Mouse (Mus musculus) stomach, postnatal 0 days (tissue): ENCODE measurements at regions not wholly inside any gene's neighbourhood (a gene's known extent, or its start where the extent isn't known, plus 50 kb on each side); places are given as distances from the start of the nearest gene placed in this dataset.

ENCODE experiments used
- ATAC-seq: fragments of 200-750 bp; cut with Nextera tagmentation; 2 replicates; pipeline ENCODE4 v1.8.0; 2017; ENCODE audit not compliant: low FRiP score, low TSS enrichment
- DNase-seq: peaks from one replicate; pipeline ENCODE4 v3.0.0-alpha.2; 2016; ENCODE audit warnings: low spot score
- H3K27ac ChIP-seq: fragments of 300-500 bp; sonication (generic); replicated peaks from 2 replicates; pipeline ENCODE4 v1.5.1; 2014; ENCODE audit warnings: mild to moderate bottlenecking, control low read depth
- H3K27me3 ChIP-seq: fragments of 300-500 bp; sonication (generic); 2 replicates; pipeline ENCODE4 v1.6.1; 2014; ENCODE audit warnings: low read length; ENCODE audit not compliant: control insufficient read depth, insufficient read depth
- H3K36me3 ChIP-seq: fragments of 300-500 bp; sonication (generic); 2 replicates; pipeline ENCODE4 v1.6.1; 2014; ENCODE audit warnings: low read length, mixed read lengths; ENCODE audit not compliant: control insufficient read depth, insufficient read depth
- H3K4me1 ChIP-seq: fragments of 300-500 bp; sonication (generic); replicated peaks from 2 replicates; pipeline ENCODE4 v1.6.1; 2014; ENCODE audit warnings: antibody characterized with exemption; ENCODE audit not compliant: control insufficient read depth, insufficient read depth
- H3K4me2 ChIP-seq: fragments of 300-500 bp; sonication (generic); replicated peaks from 2 replicates; pipeline ENCODE4 v1.6.1; 2014; ENCODE audit warnings: low read depth, mild to moderate bottlenecking, control low read depth, moderate library complexity
- H3K4me3 ChIP-seq: fragments of 300-500 bp; sonication (generic); 2 replicates; pipeline ENCODE4 v1.5.1; 2014; ENCODE audit warnings: low read depth, low read length, control low read depth
- H3K9ac ChIP-seq: fragments of 300-500 bp; sonication (generic); 2 replicates; pipeline ENCODE4 v1.6.1; 2014; ENCODE audit warnings: mild to moderate bottlenecking, low read length, control low read depth, mixed read lengths
- H3K9me3 ChIP-seq: fragments of 300-500 bp; sonication (generic); 2 replicates; pipeline ENCODE4 v1.6.1; 2016; ENCODE audit warnings: low read length; ENCODE audit not compliant: control insufficient read depth
- CTCF ChIP-seq: IDR thresholded peaks from 2 replicates; pipeline ENCODE4 v1.5.1; 2016; ENCODE audit warnings: antibody characterized with exemption, low read depth, mild to moderate bottlenecking, moderate library complexity
- EP300 ChIP-seq: optimal IDR thresholded peaks from 2 replicates; pipeline ENCODE3; 2016; ENCODE audit warnings: antibody characterized with exemption
- WGBS: fragments of 180-500 bp; shearing (Covaris S2); extraction: QIAGEN DNeasy Blood & Tissue Kit; methylation state at CpG from one replicate; pipeline ENCODE4 v1.1.7; 2014; 5-methylcytosine and 5-hydroxymethylcytosine counted together

- Histone ChIP-seq H3K9me3 (no peaks in the 10 kb centered on the region), H3K4me3 (no peak overlapping the region), H3K36me3 (no peaks in the 10 kb centered on the region), H3K4me1 (peaks cover 3% of the 10 kb centered on the region; the same call in 1 of the 2 replicates), H3K27me3 (no peaks in the 10 kb centered on the region), H3K27ac (no peak overlapping the region), H3K4me2 (no peak overlapping the region), H3K9ac (no peak overlapping the region)
- WGBS, result 77% methylated on average over 8 of the region's 8 CpGs
- ATAC-seq (peak; percentile 47; the same call in 1 of the 2 replicates), DNase-seq (peak; percentile 11)
- no peak for TF ChIP-seq CTCF
- no peak for TF ChIP-seq EP300
These were observed 94.6 kb upstream of the Slc25a26 start for GRCm38 (mm10) chr6:94405371-94406076.

- WGBS, result 52% methylated on average over 9 of the region's 9 CpGs
- H3K9ac ChIP-seq, result no peak overlapping the region
- ATAC-seq, result no peak
- no peak overlapping the region for H3K4me2 ChIP-seq
- no peaks in the 10 kb centered on the region for H3K9me3 ChIP-seq
- no peaks in the 10 kb centered on the region for H3K36me3 ChIP-seq
- peaks cover 3% of the 10 kb centered on the region; the same call in 1 of the 2 replicates for H3K4me1 ChIP-seq
- no peak for DNase-seq
- H3K27me3 ChIP-seq, result no peaks in the 10 kb centered on the region
- no peak overlapping the region for H3K4me3 ChIP-seq
- no peak overlapping the region for H3K27ac ChIP-seq
- TF ChIP-seq CTCF, result no peak
- no peak for TF ChIP-seq EP300
These were observed 98.3 kb upstream of the Slc25a26 start for GRCm38 (mm10) chr6:94401617-94402481.

GRCm38 (mm10) chr6:94401061-94401591 is 99.0 kb upstream of the Slc25a26 start:
- DNase-seq, result no peak
- ATAC-seq, result no peak
- 0 out of 2 replicates have a peak overlapping the region, but pooled peaks have one; percentile 23 for H3K4me2 ChIP-seq
- 28% methylated on average over 14 of the region's 14 CpGs for WGBS
- no peaks in the 10 kb centered on the region for H3K27me3 ChIP-seq
- H3K36me3 ChIP-seq, result no peaks in the 10 kb centered on the region
- no peak overlapping the region for H3K4me3 ChIP-seq
- H3K4me1 ChIP-seq, result peaks cover 3% of the 10 kb centered on the region; the same call in 1 of the 2 replicates
- H3K9me3 ChIP-seq, result no peaks in the 10 kb centered on the region
- no peak overlapping the region for H3K9ac ChIP-seq
- no peak overlapping the region for H3K27ac ChIP-seq
- no peak for TF ChIP-seq CTCF
- no peak for TF ChIP-seq EP300

GRCm38 (mm10) chr6:94400471-94401051 is 99.6 kb upstream of the Slc25a26 start:
- H3K4me3 ChIP-seq, result no peak overlapping the region
- no peak overlapping the region for H3K27ac ChIP-seq
- WGBS, result 19% methylated on average over 13 of the region's 13 CpGs
- no peaks in the 10 kb centered on the region for H3K27me3 ChIP-seq
- TF ChIP-seq EP300 (no peak), CTCF (peak; percentile 87)
- DNase-seq (peak; percentile 55), ATAC-seq (peak; percentile 66; the same call in 1 of the 2 replicates)
- H3K4me2 ChIP-seq, result peak overlapping the region; percentile 23; the same call in 1 of the 2 replicates
- peaks cover 3% of the 10 kb centered on the region; the same call in 1 of the 2 replicates for H3K4me1 ChIP-seq
- H3K36me3 ChIP-seq, result no peaks in the 10 kb centered on the region
- H3K9me3 ChIP-seq, result no peaks in the 10 kb centered on the region
- H3K9ac ChIP-seq, result no peak overlapping the region

GRCm38 (mm10) chr6:94391134-94391533 is 107.4 kb upstream of the Magi1 start:
- DNase-seq (peak; percentile 36), ATAC-seq (peak; percentile 63)
- Histone ChIP-seq H3K4me2 (no peak overlapping the region), H3K9ac (no peak overlapping the region; the same call in 1 of the 2 replicates), H3K4me1 (no peaks in the 10 kb centered on the region), H3K27me3 (no peaks in the 10 kb centered on the region), H3K27ac (peak overlapping the region; percentile 53), H3K36me3 (no peaks in the 10 kb centered on the region), H3K4me3 (no peak overlapping the region), H3K9me3 (no peaks in the 10 kb centered on the region)
- TF ChIP-seq EP300 (no peak), CTCF (no peak)
- 32% methylated on average over 5 of the region's 5 CpGs for WGBS
